Mouse (Mus musculus) embryonic facial prominence, embryonic 13.5 days (tissue): ENCODE data around the gene Mrps6. TPM values are rescaled to one million over a fixed set of nuclear protein-coding genes. Genes with fewer than 3 reads are reported as not detected.

ENCODE experiments used
- ATAC-seq: fragments of 200-750 bp; cut with Nextera tagmentation; 2 replicates; pipeline ENCODE4 v1.8.0; 2017; ENCODE audit warnings: low read depth; ENCODE audit not compliant: insufficient number of reproducible peaks, insufficient read depth, low FRiP score, low TSS enrichment
- H3K27ac ChIP-seq: fragments of 300-500 bp; sonication (generic); 2 replicates; pipeline ENCODE4 v1.5.1; 2015; ENCODE audit warnings: moderate library complexity, mild to moderate bottlenecking, inconsistent platforms
- H3K27me3 ChIP-seq: fragments of 300-500 bp; sonication (generic); 2 replicates; pipeline ENCODE4 v1.6.1; 2015; ENCODE audit warnings: mild to moderate bottlenecking, inconsistent platforms
- H3K36me3 ChIP-seq: fragments of 300-500 bp; sonication (generic); 2 replicates; pipeline ENCODE4 v1.6.1; 2015; ENCODE audit warnings: mild to moderate bottlenecking, inconsistent platforms
- H3K4me1 ChIP-seq: fragments of 300-500 bp; sonication (generic); 2 replicates; pipeline ENCODE4 v1.6.1; 2015; ENCODE audit warnings: inconsistent platforms
- H3K4me2 ChIP-seq: fragments of 300-500 bp; sonication (generic); 2 replicates; pipeline ENCODE4 v1.6.1; 2015; ENCODE audit warnings: moderate library complexity, mild to moderate bottlenecking, inconsistent platforms
- H3K4me3 ChIP-seq: fragments of 300-500 bp; sonication (generic); 2 replicates; pipeline ENCODE4 v1.5.1; 2015; ENCODE audit warnings: mild to moderate bottlenecking, inconsistent platforms
- H3K9ac ChIP-seq: fragments of 300-500 bp; sonication (generic); 2 replicates; pipeline ENCODE4 v1.6.1; 2015; ENCODE audit warnings: mild to moderate bottlenecking, inconsistent platforms
- H3K9me3 ChIP-seq: fragments of 300-500 bp; sonication (generic); 2 replicates; pipeline ENCODE4 v1.6.1; 2016; ENCODE audit warnings: inconsistent platforms
- WGBS: fragments of 180-500 bp; shearing (Covaris S2); methylation state at CpG from one replicate; pipeline ENCODE4 v1.1.7; 2015; ENCODE audit warnings: mixed read lengths; 5-methylcytosine and 5-hydroxymethylcytosine counted together
- polyA plus RNA-seq: library from polyadenylated mRNA; unstranded; fragments of >200 nt; fragmentation: Nextera tagmentation; extraction: Ambion mirVana; gene quantifications from 2 replicates; pipeline ENCODE4 v1.2.1, GENCODE M21; 2015

The Mrps6 gene
- polyA plus RNA-seq, 1 experiment from 2014 or later, result 98.3 TPM

- Histone ChIP-seq H3K9me3 (no peaks in the 10 kb centered on the region), H3K9ac (no peak overlapping the region; the same call in 1 of the 2 replicates), H3K4me2 (no peak overlapping the region), H3K36me3 (peaks cover 6% of the 10 kb centered on the region; the same call in 1 of the 2 replicates), H3K4me3 (no peak overlapping the region), H3K27me3 (no peaks in the 10 kb centered on the region), H3K4me1 (peaks cover 25% of the 10 kb centered on the region), H3K27ac (no peak overlapping the region)
- WGBS, result 90% methylated on average over 2 of the region's 2 CpGs
- no peak for ATAC-seq
Observed at GRCm38 (mm10) chr16:92104951-92105350, 46.9 kb downstream of the Mrps6 start.

GRCm38 (mm10) chr16:92105631-92106030 lies 47.6 kb downstream of the Mrps6 start:
- peaks cover 6% of the 10 kb centered on the region; the same call in 1 of the 2 replicates for H3K36me3 ChIP-seq
- H3K9ac ChIP-seq, result no peak overlapping the region
- H3K4me3 ChIP-seq, result no peak overlapping the region
- no peak overlapping the region for H3K4me2 ChIP-seq
- H3K9me3 ChIP-seq, result no peaks in the 10 kb centered on the region
- 55% methylated on average over 3 of the region's 3 CpGs for WGBS
- H3K27ac ChIP-seq, result no peak overlapping the region
- no peaks in the 10 kb centered on the region for H3K27me3 ChIP-seq
- no peak for ATAC-seq
- H3K4me1 ChIP-seq, result peaks cover 22% of the 10 kb centered on the region

- Histone ChIP-seq H3K27ac (no peak overlapping the region), H3K36me3 (peaks cover 6% of the 10 kb centered on the region), H3K4me3 (no peak overlapping the region), H3K9me3 (no peaks in the 10 kb centered on the region), H3K27me3 (no peaks in the 10 kb centered on the region), H3K4me2 (no peak overlapping the region), H3K4me1 (peaks cover 19% of the 10 kb centered on the region), H3K9ac (no peak overlapping the region)
- WGBS, result 89% methylated on average over 5 of the region's 5 CpGs
- no peak for ATAC-seq
Observed at GRCm38 (mm10) chr16:92107346-92107745, 49.3 kb downstream of the Mrps6 start.

GRCm38 (mm10) chr16:92114706-92115241 lies 56.7 kb downstream of the Mrps6 start:
- WGBS, result 79% methylated on average over 5 of the region's 5 CpGs
- H3K4me2 ChIP-seq, result no peak overlapping the region
- peaks cover 19% of the 10 kb centered on the region for H3K4me1 ChIP-seq
- H3K36me3 ChIP-seq, result peaks cover 15% of the 10 kb centered on the region
- ATAC-seq, result no peak
- H3K4me3 ChIP-seq, result no peak overlapping the region
- H3K9ac ChIP-seq, result no peak overlapping the region
- no peaks in the 10 kb centered on the region for H3K9me3 ChIP-seq
- no peak overlapping the region; the same call in 1 of the 2 replicates for H3K27ac ChIP-seq
- H3K27me3 ChIP-seq, result no peaks in the 10 kb centered on the region

GRCm38 (mm10) chr16:92115611-92116421 lies 57.7 kb downstream of the Mrps6 start:
- Histone ChIP-seq H3K9me3 (no peaks in the 10 kb centered on the region), H3K4me2 (peak overlapping the region; percentile 53), H3K27ac (no peak overlapping the region), H3K4me1 (peaks cover 19% of the 10 kb centered on the region), H3K36me3 (peaks cover 15% of the 10 kb centered on the region), H3K4me3 (peak overlapping the region; percentile 20; the same call in 1 of the 2 replicates), H3K27me3 (no peaks in the 10 kb centered on the region), H3K9ac (0 out of 2 replicates have a peak overlapping the region, but pooled peaks have one; percentile 49)
- 33% methylated on average over 20 of the region's 20 CpGs for WGBS
- ATAC-seq, result no peak

- ATAC-seq, result no peak
- H3K9me3 ChIP-seq, result no peaks in the 10 kb centered on the region
Observed at GRCm38 (mm10) chr16:92117337-92118209, 59.5 kb downstream of the Mrps6 start.

DNA sequence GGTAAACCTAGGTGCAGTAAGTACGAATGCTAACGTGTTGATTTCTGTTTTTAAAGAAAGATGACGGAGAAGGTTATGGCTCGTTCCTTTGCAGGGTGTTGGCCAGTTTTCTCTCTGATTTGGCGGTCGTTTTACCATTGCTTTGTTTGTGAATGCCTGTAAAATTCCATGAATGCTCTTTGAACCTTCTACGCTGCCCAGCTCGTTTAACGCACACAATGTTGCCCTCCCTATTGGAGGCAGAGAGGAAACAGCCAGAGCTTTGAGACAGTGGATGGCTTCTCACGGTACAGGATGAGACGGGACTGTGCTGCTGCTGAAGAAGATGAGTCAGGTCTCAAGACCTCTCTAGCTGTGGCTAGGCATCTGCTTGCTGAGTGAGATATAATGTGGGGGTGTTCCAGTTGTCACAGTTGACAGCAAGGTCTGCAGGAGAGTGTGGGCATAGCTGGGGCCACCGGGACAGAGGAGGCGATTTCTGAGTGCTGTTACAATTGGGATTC lies 61.0 kb downstream of the Mrps6 start:
- WGBS, result 70% methylated on average over 13 of the region's 13 CpGs
- no peak overlapping the region for H3K9ac ChIP-seq
- no peak overlapping the region for H3K4me3 ChIP-seq
- ATAC-seq, result no peak
- H3K9me3 ChIP-seq, result no peaks in the 10 kb centered on the region
- no peaks in the 10 kb centered on the region for H3K27me3 ChIP-seq
- H3K27ac ChIP-seq, result no peak overlapping the region
- H3K4me1 ChIP-seq, result peaks cover 19% of the 10 kb centered on the region
- no peaks in the 10 kb centered on the region for H3K36me3 ChIP-seq
- H3K4me2 ChIP-seq, result no peak overlapping the region

More at GRCm38 (mm10) chr16:92117337-92118209, 59.5 kb downstream of the Mrps6 start:
- H3K9ac ChIP-seq, result no peak overlapping the region
- peaks cover 6% of the 10 kb centered on the region for H3K36me3 ChIP-seq
- no peak overlapping the region for H3K27ac ChIP-seq
- WGBS, result 55% methylated on average over 9 of the region's 9 CpGs
- H3K4me3 ChIP-seq, result no peak overlapping the region
- no peaks in the 10 kb centered on the region for H3K27me3 ChIP-seq
- peaks cover 19% of the 10 kb centered on the region for H3K4me1 ChIP-seq
- no peak overlapping the region for H3K4me2 ChIP-seq

- Histone ChIP-seq H3K9ac (no peak overlapping the region), H3K36me3 (no peaks in the 10 kb centered on the region), H3K4me2 (no peak overlapping the region), H3K27me3 (no peaks in the 10 kb centered on the region), H3K9me3 (peaks cover 7% of the 10 kb centered on the region), H3K27ac (no peak overlapping the region), H3K4me1 (peaks cover 10% of the 10 kb centered on the region), H3K4me3 (no peak overlapping the region)
- ATAC-seq, result no peak
- 71% methylated on average over 17 of the region's 17 CpGs for WGBS
Observed at GRCm38 (mm10) chr16:92120899-92121531, 62.9 kb downstream of the Mrps6 start.

GRCm38 (mm10) chr16:92127226-92127625 lies 69.2 kb downstream of the Mrps6 start:
- Histone ChIP-seq H3K4me1 (no peaks in the 10 kb centered on the region), H3K9me3 (peaks cover 7% of the 10 kb centered on the region), H3K36me3 (no peaks in the 10 kb centered on the region), H3K27me3 (no peaks in the 10 kb centered on the region), H3K27ac (no peak overlapping the region), H3K9ac (no peak overlapping the region), H3K4me2 (no peak overlapping the region), H3K4me3 (no peak overlapping the region)
- WGBS, result 59% methylated on average over 4 of the region's 4 CpGs
- no peak for ATAC-seq

- Histone ChIP-seq H3K27me3 (no peaks in the 10 kb centered on the region), H3K27ac (no peak overlapping the region), H3K4me2 (no peak overlapping the region), H3K36me3 (no peaks in the 10 kb centered on the region), H3K9ac (no peak overlapping the region), H3K4me3 (no peak overlapping the region), H3K9me3 (peaks cover 7% of the 10 kb centered on the region), H3K4me1 (no peaks in the 10 kb centered on the region)
- ATAC-seq, result no peak
- WGBS, result 85% methylated on average over 5 of the region's 5 CpGs
Observed at GRCm38 (mm10) chr16:92127666-92128065, 69.6 kb downstream of the Mrps6 start.

DNA sequence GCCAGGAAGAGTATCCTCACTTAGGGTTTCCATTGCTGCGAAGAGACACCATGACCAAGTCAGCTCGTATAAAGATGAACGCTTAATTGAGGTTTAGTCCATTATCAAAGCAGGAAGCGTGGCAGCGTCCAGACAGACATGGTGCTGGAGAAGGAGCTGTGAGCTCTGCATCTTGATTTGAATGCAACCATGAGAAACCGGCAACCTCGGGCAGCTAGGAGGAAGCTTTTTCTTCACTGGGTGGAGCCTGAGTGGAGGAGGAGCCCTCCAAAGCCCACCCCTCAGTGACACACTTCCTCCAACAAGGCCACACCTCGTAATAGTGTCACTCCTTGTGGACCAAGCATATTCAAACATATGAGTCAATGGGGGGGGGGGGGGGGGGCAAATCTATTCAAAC lies 71.8 kb downstream of the Mrps6 start:
- H3K4me1 ChIP-seq, result peaks cover 5% of the 10 kb centered on the region; the same call in 1 of the 2 replicates
- no peak overlapping the region for H3K4me2 ChIP-seq
- WGBS, result 92% methylated on average over 8 of the region's 8 CpGs
- no peak overlapping the region for H3K27ac ChIP-seq
- no peak overlapping the region for H3K4me3 ChIP-seq
- no peak overlapping the region for H3K9ac ChIP-seq
- H3K36me3 ChIP-seq, result no peaks in the 10 kb centered on the region
- H3K9me3 ChIP-seq, result peaks cover under 1% of the 10 kb centered on the region; the same call in 1 of the 2 replicates
- no peaks in the 10 kb centered on the region for H3K27me3 ChIP-seq
- no peak for ATAC-seq
